Mouse (Mus musculus) G1E (cell line): ENCODE data around the gene Ksr1. TPM values are rescaled to one million over a fixed set of nuclear protein-coding genes. Genes with fewer than 3 reads are reported as not detected.

Experiments used
- ATAC-seq: 2 replicates; pipeline ENCODE4 v1.8.0; 2016; ENCODE audit warnings: mild to moderate bottlenecking; ENCODE audit not compliant: insufficient number of reproducible peaks, poor library complexity, low FRiP score, severe bottlenecking; ENCODE audit errors: extremely low read depth
- DNase-seq: peaks from one replicate; pipeline ENCODE4 v3.0.0; 2012; ENCODE audit warnings: low spot score
- H3K27me3 ChIP-seq: 2 replicates; pipeline ENCODE4 v1.6.1; 2012; ENCODE audit warnings: mild to moderate bottlenecking, low read length, inconsistent platforms; ENCODE audit not compliant: insufficient read depth
- H3K36me3 ChIP-seq: replicated peaks from 2 replicates; pipeline ENCODE3; 2012; ENCODE audit warnings: mild to moderate bottlenecking, inconsistent platforms
- H3K4me1 ChIP-seq: 2 replicates; pipeline ENCODE4 v1.6.1; 2012; ENCODE audit warnings: low read depth, low read length, inconsistent platforms, mixed read lengths; ENCODE audit not compliant: insufficient read depth
- H3K4me3 ChIP-seq: 2 replicates; pipeline ENCODE4 v1.5.1; 2012; ENCODE audit warnings: low read depth, mild to moderate bottlenecking, inconsistent platforms, low read length, moderate library complexity, mixed read lengths
- H3K9me3 ChIP-seq: replicated peaks from 2 replicates; pipeline ENCODE4 v1.6.1; 2012; ENCODE audit warnings: inconsistent platforms
- CTCF ChIP-seq: IDR thresholded peaks from 2 replicates; pipeline ENCODE4 v1.5.1; 2012; ENCODE audit warnings: low read depth, low read length, inconsistent platforms, mixed read lengths
- GATA1 ChIP-seq: IDR thresholded peaks from 2 replicates; pipeline ENCODE4 v1.6.1; 2012; ENCODE audit warnings: borderline replicate concordance, low read length, inconsistent platforms, mixed read lengths
- GATA2 ChIP-seq: IDR thresholded peaks from 2 replicates; pipeline ENCODE4 v1.6.1; 2012; ENCODE audit warnings: low read depth, low read length, inconsistent platforms, borderline replicate concordance
- POLR2AphosphoS5 ChIP-seq: IDR thresholded peaks from 2 replicates; pipeline ENCODE4 v1.6.1; 2012; ENCODE audit warnings: low read depth, low read length, inconsistent platforms; ENCODE audit not compliant: insufficient replicate concordance
- TAL1 ChIP-seq: conservative IDR thresholded peaks from 2 replicates; pipeline ENCODE4 v1.6.1; 2012; ENCODE audit warnings: low read depth, low read length, inconsistent platforms, mixed read lengths
- polyA plus RNA-seq: library from polyadenylated mRNA; stranded (reverse); fragments of >175 nt; gene quantifications from 2 replicates; pipeline ENCODE4 v1.2.3, GENCODE M21; 2012
- total RNA-seq, 2 experiments: library from RNA; stranded (forward) in 1 of 2; stranded (reverse) in 1 of 2; fragments of 200-1000 nt in 1 of 2; fragments of >200 nt in 1 of 2; fragmentation: Nextera tagmentation in 1 of 2; gene quantifications; 2 replicates each; pipeline ENCODE4 v1.2.3; 2014 to 2017

Gene Ksr1
- total and polyA plus RNA-seq, 3 experiments = 3.3 to 9.0 (median 3.8) TPM

DNA sequence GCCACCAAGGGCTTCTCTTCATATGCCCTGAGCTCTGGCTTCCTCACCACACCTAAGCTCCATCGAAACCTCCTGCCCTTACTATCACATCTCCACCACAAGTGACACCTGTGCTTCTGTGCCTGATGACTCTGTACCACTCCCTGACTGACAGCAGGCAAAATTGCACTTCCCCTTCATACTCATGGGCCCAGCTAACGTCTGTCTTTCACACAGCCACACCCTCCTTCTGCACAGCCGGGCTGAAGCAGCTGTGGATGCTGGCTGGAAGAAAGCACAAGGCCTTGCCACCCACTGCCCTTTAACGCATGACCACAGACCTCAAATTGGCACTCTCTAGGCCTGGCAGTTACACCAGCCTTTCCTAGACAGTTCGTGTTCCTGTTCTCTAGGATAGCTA, 6.5 kb upstream of the Ksr1 start:
- peaks cover 33% of the 10 kb centered on the region for H3K27me3 ChIP-seq
- TF ChIP-seq GATA1 = no peak
- TF ChIP-seq CTCF = no peak
- no peak for TF ChIP-seq GATA2
- no peak for TF ChIP-seq TAL1
- no peak for TF ChIP-seq POLR2AphosphoS5
- H3K36me3 ChIP-seq = no peaks in the 10 kb centered on the region
- ATAC-seq = no peak
- no peak for DNase-seq
- no peaks in the 10 kb centered on the region for H3K9me3 ChIP-seq
- H3K4me3 ChIP-seq = no peak overlapping the region
- 0 out of 2 replicates have a peak, but pooled peaks cover 2% of the 10 kb centered on the region for H3K4me1 ChIP-seq

DNA sequence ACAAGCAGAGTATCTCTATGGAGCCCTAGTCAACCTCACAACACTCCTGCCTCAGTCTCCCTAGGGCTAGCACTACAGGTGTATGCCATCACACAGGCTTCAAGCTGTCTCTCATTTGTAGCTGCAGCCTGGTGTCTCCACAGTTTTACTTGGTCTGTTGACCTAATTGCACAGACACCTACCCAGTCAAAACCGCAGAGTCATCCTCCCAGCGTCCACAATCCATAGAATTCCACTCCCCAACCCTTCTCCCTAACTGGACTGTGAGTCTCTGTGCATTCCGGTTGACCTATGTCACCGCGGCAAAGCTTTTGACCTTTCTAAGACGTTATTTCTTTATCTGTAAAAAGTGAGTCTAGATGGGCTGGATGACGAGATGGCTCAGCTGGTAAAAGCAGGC, 5.7 kb upstream of the Ksr1 start:
- no peak for ATAC-seq
- 0 out of 2 replicates have a peak, but pooled peaks cover 2% of the 10 kb centered on the region for H3K4me1 ChIP-seq
- DNase-seq = no peak
- peaks cover 34% of the 10 kb centered on the region for H3K27me3 ChIP-seq
- H3K9me3 ChIP-seq = no peaks in the 10 kb centered on the region
- no peak overlapping the region for H3K4me3 ChIP-seq
- TF ChIP-seq GATA2 = no peak
- TF ChIP-seq POLR2AphosphoS5 = no peak
- no peak for TF ChIP-seq GATA1
- TF ChIP-seq CTCF = no peak
- no peak for TF ChIP-seq TAL1
- no peaks in the 10 kb centered on the region for H3K36me3 ChIP-seq

DNA sequence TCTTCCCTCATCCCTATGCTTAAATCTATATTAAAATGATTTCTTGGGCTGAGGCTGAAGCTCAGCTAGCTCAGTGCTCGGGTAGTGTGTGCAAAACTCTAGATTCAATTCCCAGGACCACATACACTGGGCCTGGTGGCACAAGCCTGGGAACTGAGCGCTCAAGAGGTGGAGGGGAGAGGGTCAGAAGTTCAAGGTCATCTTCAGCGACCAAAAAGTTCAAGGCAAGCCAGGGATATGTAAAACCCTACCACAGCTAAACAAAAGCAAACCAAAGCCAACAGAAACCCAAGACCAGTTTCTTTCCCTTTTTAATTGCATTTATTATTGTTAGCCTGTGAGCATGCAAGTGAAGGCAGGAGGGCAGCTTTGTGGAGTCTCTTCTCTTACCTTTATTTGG, 4.1 kb upstream of the Ksr1 start:
- no peak for TF ChIP-seq GATA2
- TF ChIP-seq CTCF = no peak
- TF ChIP-seq TAL1 = no peak
- TF ChIP-seq GATA1 = no peak
- TF ChIP-seq POLR2AphosphoS5 = no peak
- H3K4me1 ChIP-seq = peaks cover 15% of the 10 kb centered on the region

DNA sequence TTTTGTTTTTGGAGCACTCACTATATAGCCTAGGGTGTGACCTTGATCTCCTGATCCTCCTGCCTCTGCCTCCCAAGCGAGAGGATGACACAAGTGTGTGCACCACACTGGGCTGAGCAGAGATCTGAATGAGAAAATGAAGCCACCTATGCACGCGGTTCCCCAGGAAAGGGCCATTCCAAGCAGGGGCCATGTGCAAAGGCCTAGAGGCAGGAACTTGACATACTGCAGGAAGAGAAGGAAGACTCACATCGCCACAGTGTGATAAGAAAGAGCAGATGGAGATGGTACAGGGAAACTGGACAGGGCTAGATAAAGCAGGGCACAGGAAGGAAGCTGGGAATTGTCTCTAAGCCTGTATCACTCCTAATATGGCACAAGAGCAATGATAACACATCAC, 3.1 kb upstream of the Ksr1 start:
- ATAC-seq = no peak
- TF ChIP-seq TAL1 (no peak), GATA2 (no peak), CTCF (no peak), GATA1 (no peak), POLR2AphosphoS5 (no peak)
- no peak for DNase-seq
- peaks cover 19% of the 10 kb centered on the region for H3K4me1 ChIP-seq
- no peaks in the 10 kb centered on the region for H3K9me3 ChIP-seq
- no peak overlapping the region for H3K4me3 ChIP-seq
- no peaks in the 10 kb centered on the region for H3K36me3 ChIP-seq
- H3K27me3 ChIP-seq = peaks cover 47% of the 10 kb centered on the region

More for the DNA sequence above, 4.1 kb upstream of the Ksr1 start:
- H3K27me3 ChIP-seq = peaks cover 44% of the 10 kb centered on the region
- H3K4me3 ChIP-seq = no peak overlapping the region
- ATAC-seq = no peak
- DNase-seq = no peak
- no peaks in the 10 kb centered on the region for H3K9me3 ChIP-seq
- no peaks in the 10 kb centered on the region for H3K36me3 ChIP-seq

DNA sequence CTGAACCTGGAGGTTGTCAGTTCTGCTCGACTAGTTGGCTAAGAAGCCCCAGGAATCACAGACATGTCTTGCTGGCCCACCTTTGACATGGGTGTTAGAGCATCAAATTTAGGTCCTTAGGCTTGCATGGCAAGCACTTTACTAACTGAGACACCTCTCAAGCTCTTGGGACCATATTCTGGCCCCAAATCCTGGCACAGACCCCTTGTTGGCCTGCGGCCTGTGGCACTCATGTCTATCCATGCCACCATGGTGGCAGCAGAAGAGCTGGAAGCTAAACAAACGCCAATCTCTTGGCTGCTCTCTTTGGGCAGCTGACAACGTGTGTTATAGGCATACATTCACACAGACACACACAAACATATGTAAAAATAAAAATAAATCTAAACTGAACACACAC, 2.6 kb upstream of the Ksr1 start:
- no peak for ATAC-seq
- Histone ChIP-seq H3K4me1 (peaks cover 19% of the 10 kb centered on the region), H3K36me3 (no peaks in the 10 kb centered on the region), H3K4me3 (no peak overlapping the region), H3K9me3 (no peaks in the 10 kb centered on the region), H3K27me3 (peaks cover 49% of the 10 kb centered on the region)
- no peak for TF ChIP-seq TAL1
- no peak for TF ChIP-seq GATA1
- TF ChIP-seq GATA2 = no peak
- no peak for TF ChIP-seq POLR2AphosphoS5
- no peak for TF ChIP-seq CTCF
- DNase-seq = no peak

DNA sequence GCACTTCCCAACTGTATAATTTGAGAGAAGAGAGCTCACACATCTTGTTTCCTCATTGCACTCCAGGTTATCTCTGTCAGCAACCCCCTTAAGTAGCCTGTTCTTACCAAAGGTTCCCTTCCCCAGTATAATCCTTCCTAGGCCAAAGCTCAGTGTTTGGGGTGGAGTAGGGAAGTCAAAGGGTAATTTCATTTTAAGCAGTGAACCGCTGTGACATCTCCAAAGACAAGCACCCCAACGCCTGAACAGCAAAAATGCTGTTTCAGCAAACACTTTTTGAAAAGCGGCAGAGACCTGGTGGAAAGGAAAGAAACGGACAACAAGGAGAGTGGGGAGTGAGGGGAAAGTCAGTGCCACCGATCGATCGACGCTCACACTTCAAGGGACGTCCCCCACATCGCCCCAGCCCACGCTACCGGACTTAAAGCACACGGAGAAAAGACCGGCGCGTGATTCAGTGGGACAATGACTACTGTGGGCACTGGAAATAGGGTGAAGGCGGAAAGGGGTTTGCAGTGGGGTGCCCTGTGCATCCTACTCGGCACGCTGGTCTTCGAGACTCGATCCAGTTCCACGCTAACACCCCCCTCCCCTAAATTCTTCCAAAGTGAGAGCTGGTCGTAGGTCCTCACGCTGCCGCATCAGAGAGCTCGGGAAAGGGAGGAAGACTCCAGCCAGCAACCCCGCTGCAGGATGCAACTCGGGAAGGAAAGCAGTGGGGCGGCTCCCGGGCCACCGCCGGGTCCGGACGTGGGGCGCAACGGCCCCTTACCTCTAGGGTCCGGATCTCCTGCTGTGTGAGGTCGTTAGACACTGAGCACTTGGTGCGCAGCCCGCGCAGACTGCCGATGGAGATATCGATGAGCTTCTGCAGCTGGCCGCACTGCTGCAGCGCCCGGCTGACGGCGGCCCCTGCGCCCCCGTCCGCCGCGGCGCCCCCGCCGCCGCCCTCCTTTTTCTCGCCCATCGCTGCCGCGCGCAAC, 633 bp downstream of the Ksr1 start:
- Histone ChIP-seq H3K4me1 (peaks cover 36% of the 10 kb centered on the region), H3K36me3 (no peaks in the 10 kb centered on the region), H3K9me3 (no peaks in the 10 kb centered on the region), H3K4me3 (peak overlapping the region; percentile 72), H3K27me3 (peaks cover 50% of the 10 kb centered on the region)
- DNase-seq (no peak), ATAC-seq (no peak)
- TF ChIP-seq GATA1 (no peak), TAL1 (no peak)
